Mouse (Mus musculus) 3134 (cell line): ENCODE results near the gene Cxadr.

ENCODE experiments used
- DNase-seq: peaks from one replicate; pipeline ENCODE4 v3.0.0-alpha.2; 2011; ENCODE audit warnings: low spot score; ENCODE audit not compliant: insufficient read length; ENCODE audit errors: extremely low read depth

The Cxadr gene

GRCm38 (mm10) chr16:78301183-78301830 is at the start of gene Cxadr:
Gene Cxadr (plus strand): TSS chr16:78301489.
- no peak for DNase-seq

GRCm38 (mm10) chr16:78258989-78259388 is 42.3 kb upstream of the Cxadr start:
- no peak for DNase-seq

GRCm38 (mm10) chr16:78260070-78260879 is 41.0 kb upstream of the Cxadr start:
- DNase-seq = no peak

- DNase-seq = no peak
Observed at GRCm38 (mm10) chr16:78261520-78261919, 39.8 kb upstream of the Cxadr start.

GRCm38 (mm10) chr16:78264442-78265150 is 36.7 kb upstream of the Cxadr start:
- DNase-seq = no peak

- DNase-seq = no peak
Observed at GRCm38 (mm10) chr16:78265151-78265590, 36.1 kb upstream of the Cxadr start.

- DNase-seq = no peak
Observed at GRCm38 (mm10) chr16:78265826-78266225, 35.5 kb upstream of the Cxadr start.

- no peak for DNase-seq
Observed at GRCm38 (mm10) chr16:78267453-78267852, 33.8 kb upstream of the Cxadr start.

GRCm38 (mm10) chr16:78268167-78268566 is 33.1 kb upstream of the Cxadr start:
- DNase-seq = no peak

- DNase-seq = no peak
Observed at GRCm38 (mm10) chr16:78274825-78275455, 26.3 kb upstream of the Cxadr start.

GRCm38 (mm10) chr16:78277567-78277966 is 23.7 kb upstream of the Cxadr start:
- no peak for DNase-seq

GRCm38 (mm10) chr16:78280093-78280881 is 21.0 kb upstream of the Cxadr start:
- no peak for DNase-seq

- no peak for DNase-seq
Observed at GRCm38 (mm10) chr16:78283231-78283630, 18.1 kb upstream of the Cxadr start.

- no peak for DNase-seq
Observed at GRCm38 (mm10) chr16:78294051-78294450, 7.2 kb upstream of the Cxadr start.

- DNase-seq = no peak
Observed at GRCm38 (mm10) chr16:78294606-78295275, 6.5 kb upstream of the Cxadr start.

GRCm38 (mm10) chr16:78295601-78296000 is 5.7 kb upstream of the Cxadr start:
- no peak for DNase-seq

GRCm38 (mm10) chr16:78296114-78296513 is 5.2 kb upstream of the Cxadr start:
- DNase-seq = no peak

- DNase-seq = no peak
Observed at GRCm38 (mm10) chr16:78301831-78302677, 765 bp downstream of the Cxadr start.

GRCm38 (mm10) chr16:78302678-78303050 is 1.4 kb downstream of the Cxadr start:
- DNase-seq = no peak
